14 mouse cellular contexts compared by ENCODE assay signal in genomic region chr4:10351876-10352627, GRCm38 (mm10).
DNase-seq lines count a peak whose midpoint lies in the region; ATAC-seq lines count a peak whose summit lies in the region.
"Had no signal": no experiment of that assay in that cellular context is flagged by ENCODE, and none has a peak within 500 bp of the region (broad histone marks: within the 10 kb centered on the region; RNA-seq: fewer than 3 reads in every experiment).

No protein-coding gene starts in this region.

- H3K4me3 ChIP-seq in heart, embryonic 12.5 days: no peak overlapping the region
- H3K4me3 ChIP-seq in forebrain, embryonic 16.5 days (replicated peaks; ENCODE audit: low read length): no peak overlapping the region
- H3K4me3 ChIP-seq: embryonic facial prominence, embryonic 12.5 days; heart, adult 2 months; intestine, embryonic 15.5 days; limb, embryonic 15.5 days had no signal

- DNase-seq in heart, adult 11 months: peak; percentile 39
- peak; percentile 22 to 41 for DNase-seq in layer of hippocampus, postnatal 14 days (ENCODE audit: low spot score in 2 of 2)
- DNase-seq in right cerebral cortex, postnatal 25 days: peak; percentile 19
- DNase-seq in kidney, adult 8-10 months: no peak
- DNase-seq in thymus, postnatal 0 days (ENCODE audit: low spot score): no peak
- no peak for DNase-seq in heart, adult 9 months (ENCODE audit: low spot score in 2 of 2)
- DNase-seq: cerebellum, adult 9-11 months; heart, adult 2 months; kidney, postnatal 25 days had no signal

- WGBS in heart, embryonic 12.5 days: 75% methylated on average over 4 of the region's 4 CpGs
- 60% methylated on average over 4 of the region's 4 CpGs for WGBS in forebrain, embryonic 16.5 days

- no peaks in the 10 kb centered on the region for H3K9me3 ChIP-seq in heart, embryonic 12.5 days (replicated peaks)
- no peaks in the 10 kb centered on the region for H3K9me3 ChIP-seq in forebrain, embryonic 16.5 days (ENCODE audit: control insufficient read depth, low read length)
- H3K9me3 ChIP-seq: embryonic facial prominence, embryonic 12.5 days; intestine, embryonic 15.5 days; limb, embryonic 15.5 days had no signal

- no peak for ATAC-seq in heart, embryonic 12.5 days (ENCODE audit: insufficient number of reproducible peaks, low FRiP score)
- peak; percentile 89 for ATAC-seq in forebrain, embryonic 16.5 days
- ATAC-seq: intestine, embryonic 15.5 days had no signal

- no peak overlapping the region for H3K9ac ChIP-seq in heart, embryonic 12.5 days
- no peak overlapping the region for H3K9ac ChIP-seq in forebrain, embryonic 16.5 days (replicated peaks; ENCODE audit: low read depth, low read length)
- H3K9ac ChIP-seq: embryonic facial prominence, embryonic 12.5 days; intestine, embryonic 15.5 days; limb, embryonic 15.5 days had no signal

- H3K4me1 ChIP-seq in heart, embryonic 12.5 days (replicated peaks): no peaks in the 10 kb centered on the region
- no peaks in the 10 kb centered on the region; the same call in 1 of the 2 replicates for H3K4me1 ChIP-seq in forebrain, embryonic 16.5 days (replicated peaks; ENCODE audit: control insufficient read depth, insufficient read depth, low read length)
- H3K4me1 ChIP-seq: embryonic facial prominence, embryonic 12.5 days; intestine, embryonic 15.5 days; limb, embryonic 15.5 days had no signal

- H3K27me3 ChIP-seq in heart, embryonic 12.5 days (replicated peaks): no peaks in the 10 kb centered on the region
- H3K27me3 ChIP-seq in forebrain, embryonic 16.5 days (replicated peaks; ENCODE audit: control insufficient read depth, insufficient read depth, low read length): no peaks in the 10 kb centered on the region
- H3K27me3 ChIP-seq: embryonic facial prominence, embryonic 12.5 days; intestine, embryonic 15.5 days; limb, embryonic 15.5 days had no signal

- H3K27ac ChIP-seq in heart, embryonic 12.5 days (ENCODE audit: poor library complexity, severe bottlenecking): no peak overlapping the region
- H3K27ac ChIP-seq in forebrain, embryonic 16.5 days (ENCODE audit: low read length): 0 out of 2 replicates have a peak overlapping the region, but pooled peaks have one; percentile 21
- H3K27ac ChIP-seq: embryonic facial prominence, embryonic 12.5 days; heart, adult 2 months; intestine, embryonic 15.5 days; limb, embryonic 15.5 days had no signal

- no peak overlapping the region for H3K4me2 ChIP-seq in heart, embryonic 12.5 days
- H3K4me2 ChIP-seq in forebrain, embryonic 16.5 days (ENCODE audit: low read length): no peak overlapping the region
- H3K4me2 ChIP-seq: embryonic facial prominence, embryonic 12.5 days; intestine, embryonic 15.5 days; limb, embryonic 15.5 days had no signal

- H3K36me3 ChIP-seq in heart, embryonic 12.5 days: no peaks in the 10 kb centered on the region
- H3K36me3 ChIP-seq in forebrain, embryonic 16.5 days (ENCODE audit: control insufficient read depth, insufficient read depth): no peaks in the 10 kb centered on the region
- H3K36me3 ChIP-seq: embryonic facial prominence, embryonic 12.5 days; intestine, embryonic 15.5 days; limb, embryonic 15.5 days had no signal

Comparison
In these comparisons a context has a peak if more than half of its experiments do, and no peak if none do; other contexts are left out.
1. DNase-seq: peak in heart, adult 11 months (single experiment), layer of hippocampus, postnatal 14 days (2 of 2) and right cerebral cortex, postnatal 25 days (single experiment); none in kidney, adult 8-10 months (0 of 2), thymus, postnatal 0 days (single experiment) and heart, adult 9 months (0 of 2).